ENCODE assay signal across 9 mouse cellular contexts in the genomic region with DNA sequence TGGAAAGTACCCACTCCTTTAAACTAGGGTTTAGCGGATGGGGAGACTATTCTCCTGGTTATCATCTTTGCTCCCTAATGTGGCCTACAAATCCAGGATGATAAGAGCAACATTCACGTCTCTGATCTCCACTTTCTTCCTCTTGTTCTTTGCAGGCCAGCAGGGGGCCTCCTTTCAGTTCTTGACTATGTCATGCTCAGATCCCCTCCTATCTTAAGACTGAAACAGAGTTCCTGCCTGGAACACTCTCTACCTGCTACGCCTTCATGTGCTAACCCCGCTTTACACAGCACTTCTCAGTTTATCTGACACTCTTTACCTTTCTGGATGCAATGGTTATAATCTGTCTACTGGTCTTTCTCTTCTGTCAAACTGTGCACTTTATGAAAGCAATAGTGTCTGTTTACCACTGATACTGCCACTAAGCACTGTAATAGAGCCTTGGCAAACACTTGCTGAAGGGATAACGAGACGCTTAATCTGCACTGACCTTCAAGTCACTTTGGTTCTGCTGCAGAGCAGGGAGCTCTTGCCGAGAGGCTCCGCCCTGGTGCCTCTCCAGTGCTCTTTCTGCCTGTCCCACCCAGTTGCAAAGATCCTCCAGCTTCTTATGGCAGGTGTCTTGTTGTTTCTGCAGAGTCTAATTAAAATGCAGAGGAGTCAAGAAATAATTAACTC.
DNase-seq lines count a peak whose midpoint lies in the region; TF ChIP-seq lines count a peak whose summit lies in the region.
"Had no signal": no experiment of that assay in that cellular context is flagged by ENCODE, and none has a peak within 500 bp of the region (broad histone marks: within the 10 kb centered on the region; RNA-seq: fewer than 3 reads in every experiment).

No protein-coding gene starts in this region.

- DNase-seq in heart, adult 18-20 months: peak; percentile 32 to 38
- DNase-seq in heart, adult 9 months (ENCODE audit: low spot score in 2 of 2): no peak
- DNase-seq in thymus, adult 2 months: peak; percentile 2
- DNase-seq in thymus, adult 18-20 months: no peak
- DNase-seq in heart, postnatal 4 days: peak; percentile 31
- no peak for DNase-seq in spleen, adult 12 weeks (ENCODE audit: low spot score)
- DNase-seq in ovary, postnatal 10 days (ENCODE audit: low spot score): no peak
- DNase-seq in gastrocnemius, adult 18-20 months (ENCODE audit: low spot score): no peak
- DNase-seq: spleen, adult 18-20 months had no signal

- no peak overlapping the region for H3K27ac ChIP-seq in thymus, adult 2 months (ENCODE audit: control insufficient read depth, insufficient read depth, low read length)

- no peaks in the 10 kb centered on the region for H3K4me1 ChIP-seq in thymus, adult 2 months (replicated peaks; ENCODE audit: control insufficient read depth, insufficient read depth, low read length)

- no peak overlapping the region for H3K4me3 ChIP-seq in thymus, adult 2 months (ENCODE audit: control insufficient read depth, insufficient read depth, low read length)

- TF ChIP-seq POLR2A in thymus, adult 2 months (IDR thresholded peaks at IDR 0.05; ENCODE audit: control insufficient read depth, extremely low read depth, insufficient read depth, low read length, poor library complexity): no peak

- H3K27me3 ChIP-seq in thymus, adult 2 months (ENCODE audit: control insufficient read depth, insufficient read depth, low read length): no peaks in the 10 kb centered on the region

- TF ChIP-seq CTCF in thymus, adult 2 months (IDR thresholded peaks at IDR 0.05; ENCODE audit: borderline replicate concordance, control insufficient read depth, extremely low read depth, insufficient read depth, low read length, poor library complexity): no peak

- peaks cover 68% of the 10 kb centered on the region for H3K36me3 ChIP-seq in thymus, adult 2 months (ENCODE audit: control insufficient read depth, insufficient read depth, low read length)

- WGBS in thymus, adult 2 months: 93% methylated on average over 8 of the region's 8 CpGs

Comparison
In these comparisons a context has a peak if more than half of its experiments do, and no peak if none do; other contexts are left out.
1. DNase-seq: peak in heart, adult 18-20 months (2 of 2), thymus, adult 2 months (single experiment) and heart, postnatal 4 days (single experiment); none in heart, adult 9 months (0 of 2), thymus, adult 18-20 months (0 of 2), spleen, adult 12 weeks (single experiment), ovary, postnatal 10 days (single experiment) and gastrocnemius, adult 18-20 months (single experiment).